Mouse (Mus musculus): ENCODE results near the gene Ncln. TPM values are rescaled to one million over a fixed set of nuclear protein-coding genes. Genes with fewer than 3 reads are reported as not detected.

The Ncln gene
- polyA plus RNA-seq, 1 experiment from 2014 or later = 60.3 TPM

DNA sequence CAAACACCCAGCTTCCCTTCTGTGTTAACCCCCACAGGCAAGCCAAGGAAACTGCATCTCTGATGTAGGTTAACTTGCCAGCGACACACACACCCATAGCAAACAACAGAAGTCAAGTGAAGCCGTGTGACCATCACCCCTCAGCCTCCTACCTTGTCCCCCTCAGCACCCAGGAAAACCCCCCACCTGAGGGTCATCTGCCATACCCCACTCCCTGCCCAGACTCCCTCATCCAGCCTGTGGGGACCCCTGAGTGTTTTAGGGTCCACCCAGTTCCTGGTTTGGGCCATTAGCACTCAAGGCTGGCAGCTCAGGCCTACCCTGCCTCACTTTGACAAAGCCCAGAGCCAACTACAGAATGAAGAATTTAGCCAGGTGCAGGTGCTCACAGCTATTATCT lies 30.1 kb downstream of the Ncln start:
- H3K9me3 ChIP-seq (ENCODE audit: control insufficient read depth, low read length) = no peaks in the 10 kb centered on the region
- H3K4me1 ChIP-seq (ENCODE audit: control insufficient read depth, insufficient read depth, low read length) = no peaks in the 10 kb centered on the region
- H3K27me3 ChIP-seq (ENCODE audit: control insufficient read depth, insufficient read depth, low read length) = peaks cover 65% of the 10 kb centered on the region
- no peak overlapping the region for H3K27ac ChIP-seq (replicated peaks; ENCODE audit: low read depth, low read length)
- DNase-seq (ENCODE audit: low spot score) (no peak), ATAC-seq (ENCODE audit: insufficient number of reproducible peaks, low FRiP score, low TSS enrichment, low read depth) (no peak)
- no peak overlapping the region for H3K4me2 ChIP-seq (ENCODE audit: low read depth, severe bottlenecking)
- H3K9ac ChIP-seq (ENCODE audit: low read length) = no peak overlapping the region
- H3K4me3 ChIP-seq (ENCODE audit: low read depth, low read length) = no peak overlapping the region
- WGBS = 86% methylated on average over 2 of the region's 2 CpGs
- no peaks in the 10 kb centered on the region for H3K36me3 ChIP-seq (ENCODE audit: control insufficient read depth, insufficient read depth, low read length)

GRCm38 (mm10) chr10:81465265-81465645 lies 30.9 kb downstream of the Ncln start:
- H3K9me3 ChIP-seq (ENCODE audit: control insufficient read depth, low read length) = no peaks in the 10 kb centered on the region
- H3K4me2 ChIP-seq (ENCODE audit: low read depth, severe bottlenecking) = no peak overlapping the region
- DNase-seq (ENCODE audit: low spot score) (no peak), ATAC-seq (ENCODE audit: insufficient number of reproducible peaks, low FRiP score, low TSS enrichment, low read depth) (peak; percentile 10; the same call in 1 of the 2 replicates)
- H3K4me1 ChIP-seq (ENCODE audit: control insufficient read depth, insufficient read depth, low read length) = no peaks in the 10 kb centered on the region
- peaks cover 71% of the 10 kb centered on the region for H3K27me3 ChIP-seq (ENCODE audit: control insufficient read depth, insufficient read depth, low read length)
- no peaks in the 10 kb centered on the region for H3K36me3 ChIP-seq (ENCODE audit: control insufficient read depth, insufficient read depth, low read length)
- 0% methylated on average over 5 of the region's 5 CpGs for WGBS
- no peak overlapping the region for H3K27ac ChIP-seq (replicated peaks; ENCODE audit: low read depth, low read length)
- no peak overlapping the region for H3K9ac ChIP-seq (ENCODE audit: low read length)
- H3K4me3 ChIP-seq (ENCODE audit: low read depth, low read length) = no peak overlapping the region

DNA sequence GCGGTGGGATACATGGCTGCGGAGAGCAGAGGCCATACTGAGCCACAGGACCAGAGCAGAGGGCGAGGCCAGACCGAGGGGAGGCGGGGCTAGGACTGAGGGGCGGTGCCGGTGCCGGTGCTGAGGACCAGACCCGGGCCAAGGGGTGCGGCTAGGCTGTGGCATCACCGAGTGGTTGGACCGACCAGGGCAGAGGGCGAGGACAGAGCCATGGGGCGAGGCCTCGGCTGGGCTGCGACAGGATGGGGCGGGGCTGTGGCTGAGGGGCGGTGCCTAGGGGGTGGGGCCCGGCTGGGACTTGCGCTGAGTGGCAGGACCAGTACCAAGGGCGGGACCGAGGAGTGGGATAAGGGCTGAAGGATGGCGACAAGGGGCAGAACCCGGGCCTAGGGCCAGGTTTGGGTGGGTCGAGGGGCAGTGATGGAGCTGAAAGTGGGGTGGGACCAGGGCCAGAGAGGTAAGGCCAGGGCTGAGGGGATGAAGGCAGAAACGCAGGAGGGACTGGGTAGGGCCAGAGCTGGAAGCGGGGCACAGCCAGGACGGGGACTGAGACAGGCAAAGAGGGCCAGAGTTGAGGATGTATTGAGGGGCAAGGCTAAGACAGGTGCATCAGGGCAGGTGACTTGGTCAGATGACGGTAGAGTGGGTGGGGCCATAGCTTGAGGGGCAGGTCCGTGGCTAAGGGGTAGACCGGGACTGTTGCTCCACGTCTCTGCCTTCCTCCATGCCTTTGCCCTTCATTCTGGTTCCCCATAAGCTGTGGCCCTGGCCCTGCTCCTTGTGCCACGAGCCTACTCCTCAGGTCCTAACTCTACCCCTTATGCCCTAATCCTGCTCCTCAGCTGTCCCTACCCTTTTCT lies 31.6 kb downstream of the Ncln start:
- DNase-seq (ENCODE audit: low spot score) = peak; percentile 77
- H3K4me3 ChIP-seq (ENCODE audit: low read depth, low read length) = peak overlapping the region; percentile 31
- peak; percentile 64 for ATAC-seq (ENCODE audit: insufficient number of reproducible peaks, low FRiP score, low TSS enrichment, low read depth)
- 2% methylated on average over 31 of the region's 33 CpGs for WGBS
- no peaks in the 10 kb centered on the region for H3K4me1 ChIP-seq (ENCODE audit: control insufficient read depth, insufficient read depth, low read length)
- H3K9ac ChIP-seq (ENCODE audit: low read length) = no peak overlapping the region
- peak overlapping the region; percentile 54 for H3K4me2 ChIP-seq (ENCODE audit: low read depth, severe bottlenecking)
- no peak overlapping the region for H3K27ac ChIP-seq (replicated peaks; ENCODE audit: low read depth, low read length)
- H3K36me3 ChIP-seq (ENCODE audit: control insufficient read depth, insufficient read depth, low read length) = no peaks in the 10 kb centered on the region
- peaks cover 75% of the 10 kb centered on the region for H3K27me3 ChIP-seq (ENCODE audit: control insufficient read depth, insufficient read depth, low read length)
- H3K9me3 ChIP-seq (ENCODE audit: control insufficient read depth, low read length) = no peaks in the 10 kb centered on the region

GRCm38 (mm10) chr10:81463531-81463930 lies 32.7 kb downstream of the Ncln start:
- Histone ChIP-seq H3K27me3 (ENCODE audit: control insufficient read depth, insufficient read depth, low read length) (peaks cover 82% of the 10 kb centered on the region), H3K36me3 (ENCODE audit: control insufficient read depth, insufficient read depth, low read length) (no peaks in the 10 kb centered on the region), H3K27ac (replicated peaks; ENCODE audit: low read depth, low read length) (no peak overlapping the region), H3K4me2 (ENCODE audit: low read depth, severe bottlenecking) (no peak overlapping the region), H3K9me3 (ENCODE audit: control insufficient read depth, low read length) (no peaks in the 10 kb centered on the region), H3K4me3 (ENCODE audit: low read depth, low read length) (no peak overlapping the region), H3K9ac (ENCODE audit: low read length) (no peak overlapping the region), H3K4me1 (ENCODE audit: control insufficient read depth, insufficient read depth, low read length) (no peaks in the 10 kb centered on the region)
- no peak for DNase-seq (ENCODE audit: low spot score)
- WGBS = 64% methylated on average over 4 of the region's 4 CpGs
- no peak for ATAC-seq (ENCODE audit: insufficient number of reproducible peaks, low FRiP score, low TSS enrichment, low read depth)

DNA sequence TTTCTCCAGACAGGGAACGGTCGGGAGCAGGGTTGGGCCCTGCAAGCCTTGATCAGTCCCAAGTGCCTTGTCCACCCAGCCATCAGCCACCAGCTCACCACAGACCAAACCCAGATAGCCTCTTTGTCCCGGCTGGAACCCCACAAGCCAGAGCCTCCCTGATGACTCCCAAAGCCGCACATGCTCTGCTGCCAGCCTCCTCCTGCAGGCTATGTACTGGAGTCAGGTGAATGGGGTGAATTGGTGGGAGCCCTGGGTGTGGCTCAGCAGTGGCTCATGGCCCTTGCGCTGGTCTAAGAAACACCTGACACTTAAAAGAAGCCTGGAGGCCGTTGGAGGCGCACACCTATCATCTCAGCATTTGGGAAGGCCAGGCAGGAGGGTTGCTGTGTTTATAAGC lies 33.3 kb downstream of the Ncln start:
- no peaks in the 10 kb centered on the region for H3K36me3 ChIP-seq (ENCODE audit: control insufficient read depth, insufficient read depth, low read length)
- DNase-seq (ENCODE audit: low spot score) = no peak

GRCm38 (mm10) chr10:81462415-81462804 lies 33.8 kb downstream of the Ncln start:
- no peaks in the 10 kb centered on the region for H3K36me3 ChIP-seq (ENCODE audit: control insufficient read depth, insufficient read depth, low read length)
- no peaks in the 10 kb centered on the region for H3K9me3 ChIP-seq (ENCODE audit: control insufficient read depth, low read length)
- ATAC-seq (ENCODE audit: insufficient number of reproducible peaks, low FRiP score, low TSS enrichment, low read depth) = no peak
- no peaks in the 10 kb centered on the region for H3K4me1 ChIP-seq (ENCODE audit: control insufficient read depth, insufficient read depth, low read length)
- no peak overlapping the region for H3K9ac ChIP-seq (ENCODE audit: low read length)
- H3K27me3 ChIP-seq (ENCODE audit: control insufficient read depth, insufficient read depth, low read length) = peaks cover 90% of the 10 kb centered on the region
- H3K27ac ChIP-seq (replicated peaks; ENCODE audit: low read depth, low read length) = no peak overlapping the region
- WGBS = 39% methylated on average over 7 of the region's 7 CpGs
- H3K4me2 ChIP-seq (ENCODE audit: low read depth, severe bottlenecking) = no peak overlapping the region
- DNase-seq (ENCODE audit: low spot score) = no peak
- H3K4me3 ChIP-seq (ENCODE audit: low read depth, low read length) = no peak overlapping the region

More for the DNA sequence above, 33.3 kb downstream of the Ncln start:
- no peak overlapping the region for H3K9ac ChIP-seq (ENCODE audit: low read length)
- no peak for ATAC-seq (ENCODE audit: insufficient number of reproducible peaks, low FRiP score, low TSS enrichment, low read depth)
- H3K27ac ChIP-seq (replicated peaks; ENCODE audit: low read depth, low read length) = no peak overlapping the region
- peaks cover 87% of the 10 kb centered on the region for H3K27me3 ChIP-seq (ENCODE audit: control insufficient read depth, insufficient read depth, low read length)
- H3K9me3 ChIP-seq (ENCODE audit: control insufficient read depth, low read length) = no peaks in the 10 kb centered on the region
- H3K4me1 ChIP-seq (ENCODE audit: control insufficient read depth, insufficient read depth, low read length) = no peaks in the 10 kb centered on the region
- H3K4me3 ChIP-seq (ENCODE audit: low read depth, low read length) = no peak overlapping the region
- WGBS = 73% methylated on average over 7 of the region's 7 CpGs
- no peak overlapping the region for H3K4me2 ChIP-seq (ENCODE audit: low read depth, severe bottlenecking)

GRCm38 (mm10) chr10:81461673-81462414 lies 34.3 kb downstream of the Ncln start:
- peaks cover 88% of the 10 kb centered on the region for H3K27me3 ChIP-seq (ENCODE audit: control insufficient read depth, insufficient read depth, low read length)
- H3K9ac ChIP-seq (ENCODE audit: low read length) = no peak overlapping the region
- H3K4me2 ChIP-seq (ENCODE audit: low read depth, severe bottlenecking) = no peak overlapping the region
- no peaks in the 10 kb centered on the region for H3K36me3 ChIP-seq (ENCODE audit: control insufficient read depth, insufficient read depth, low read length)
- no peak overlapping the region for H3K4me3 ChIP-seq (ENCODE audit: low read depth, low read length)
- WGBS = 5% methylated on average over 16 of the region's 16 CpGs
- no peak overlapping the region for H3K27ac ChIP-seq (replicated peaks; ENCODE audit: low read depth, low read length)
- no peaks in the 10 kb centered on the region for H3K4me1 ChIP-seq (ENCODE audit: control insufficient read depth, insufficient read depth, low read length)
- ATAC-seq (ENCODE audit: insufficient number of reproducible peaks, low FRiP score, low TSS enrichment, low read depth) (no peak), DNase-seq (ENCODE audit: low spot score) (no peak)
- no peaks in the 10 kb centered on the region for H3K9me3 ChIP-seq (ENCODE audit: control insufficient read depth, low read length)

- Histone ChIP-seq H3K4me1 (ENCODE audit: control insufficient read depth, insufficient read depth, low read length) (no peaks in the 10 kb centered on the region), H3K27me3 (ENCODE audit: control insufficient read depth, insufficient read depth, low read length) (peaks cover 86% of the 10 kb centered on the region), H3K4me2 (ENCODE audit: low read depth, severe bottlenecking) (no peak overlapping the region), H3K27ac (replicated peaks; ENCODE audit: low read depth, low read length) (no peak overlapping the region), H3K9me3 (ENCODE audit: control insufficient read depth, low read length) (no peaks in the 10 kb centered on the region), H3K9ac (ENCODE audit: low read length) (no peak overlapping the region), H3K36me3 (ENCODE audit: control insufficient read depth, insufficient read depth, low read length) (no peaks in the 10 kb centered on the region), H3K4me3 (ENCODE audit: low read depth, low read length) (no peak overlapping the region)
- ATAC-seq (ENCODE audit: insufficient number of reproducible peaks, low FRiP score, low TSS enrichment, low read depth) = no peak
- DNase-seq (ENCODE audit: low spot score) = no peak
- 37% methylated on average over 11 of the region's 11 CpGs for WGBS
Observed at GRCm38 (mm10) chr10:81460951-81461350, 35.2 kb downstream of the Ncln start.
